Mouse (Mus musculus) MEL (cell line): ENCODE data around the gene Svs3b. TPM values are rescaled to one million over a fixed set of nuclear protein-coding genes. Genes with fewer than 3 reads are reported as not detected.

ENCODE experiments used
- DNase-seq: peaks from one replicate; pipeline ENCODE4 v3.0.0; 2011; ENCODE audit warnings: low read depth, low spot score
- H3K27ac ChIP-seq: 2 replicates; pipeline ENCODE4 v1.5.1; 2012; ENCODE audit warnings: low read depth, mild to moderate bottlenecking, control low read depth, low read length, moderate library complexity; ENCODE audit not compliant: control insufficient read depth
- H3K27me3 ChIP-seq, 2 experiments: fragments of 150-350 bp in 1 of 2; sonication (generic) in 1 of 2; 2 replicates each; pipeline ENCODE4 v1.6.1; 2012; ENCODE audit warnings: low read length in 2 of 2, mild to moderate bottlenecking in 2 of 2, improper control_type of control experiment in 1 of 2, moderate library complexity in 1 of 2; ENCODE audit not compliant: insufficient read depth in 2 of 2, control insufficient read depth in 1 of 2
- H3K36me3 ChIP-seq, 2 experiments: 2 replicates each; pipeline ENCODE4 v1.6.1; 2012 to 2014; ENCODE audit warnings: low read length in 2 of 2, improper control_type of control experiment in 1 of 2, inconsistent platforms in 1 of 2, mild to moderate bottlenecking in 1 of 2; ENCODE audit not compliant: insufficient read depth in 2 of 2, control insufficient read depth in 1 of 2
- H3K4me1 ChIP-seq, 2 experiments: fragments of 150-350 bp in 1 of 2; sonication (generic) in 1 of 2; 2 replicates each; pipeline ENCODE4 v1.6.1; 2012; ENCODE audit warnings: low read length in 2 of 2, improper control_type of control experiment in 1 of 2, mild to moderate bottlenecking in 1 of 2; ENCODE audit not compliant: insufficient read depth in 2 of 2, control insufficient read depth in 1 of 2
- H3K4me3 ChIP-seq, 2 experiments: fragments of 150-350 bp in 1 of 2; sonication (generic) in 1 of 2; 2 replicates each; pipeline ENCODE4 v1.5.1; 2012; ENCODE audit warnings: low read depth in 2 of 2, low read length in 2 of 2, mild to moderate bottlenecking in 2 of 2, moderate library complexity in 2 of 2, control low read depth in 1 of 2, improper control_type of control experiment in 1 of 2; ENCODE audit not compliant: control insufficient read depth in 1 of 2, insufficient read depth in 1 of 2
- H3K79me2 ChIP-seq: 2 replicates; pipeline ENCODE4 v1.6.1; 2012; ENCODE audit warnings: mild to moderate bottlenecking, low read length, moderate library complexity; ENCODE audit not compliant: control insufficient read depth, poor library complexity, insufficient read depth
- H3K9ac ChIP-seq: 2 replicates; pipeline ENCODE4 v1.6.1; 2012; ENCODE audit warnings: low read depth, mild to moderate bottlenecking, control low read depth, low read length, moderate library complexity; ENCODE audit not compliant: control insufficient read depth, poor library complexity, severe bottlenecking
- H3K9me3 ChIP-seq: fragments of 150-350 bp; sonication (generic); replicated peaks from 2 replicates; pipeline ENCODE4 v1.6.1; 2012; ENCODE audit warnings: mild to moderate bottlenecking, low read length, improper control_type of control experiment, moderate library complexity; ENCODE audit not compliant: insufficient read depth
- BHLHE40 ChIP-seq: IDR thresholded peaks from 2 replicates; pipeline ENCODE4 v1.6.1; 2012; ENCODE audit warnings: low read depth, mild to moderate bottlenecking, inconsistent platforms, low read length, improper control_type of control experiment, borderline replicate concordance
- CHD1 ChIP-seq: IDR thresholded peaks from 2 replicates; pipeline ENCODE4 v1.6.1; 2012; ENCODE audit warnings: low read depth, mild to moderate bottlenecking, inconsistent platforms, low read length, improper control_type of control experiment
- CTCF ChIP-seq, 3 experiments: IDR thresholded peaks in 2 of 3; conservative IDR thresholded peaks in 1 of 3; 2 replicates each; pipeline ENCODE4 v1.5.1; 2011 to 2012; ENCODE audit warnings: low read length in 3 of 3, low read depth in 2 of 3, mild to moderate bottlenecking in 2 of 3, improper control_type of control experiment in 1 of 3, inconsistent platforms in 1 of 3, mixed read lengths in 1 of 3, moderate library complexity in 1 of 3; ENCODE audit not compliant: control insufficient read depth in 1 of 3, insufficient read depth in 1 of 3, poor library complexity in 1 of 3, severe bottlenecking in 1 of 3
- ELF1 ChIP-seq: IDR thresholded peaks from 2 replicates; pipeline ENCODE4 v1.6.1; 2014; ENCODE audit warnings: low read depth, mild to moderate bottlenecking, inconsistent platforms, low read length, improper control_type of control experiment, moderate library complexity
- EP300 ChIP-seq, 2 experiments: IDR thresholded peaks; 2 replicates each; pipeline ENCODE4 v1.6.1; 2011; ENCODE audit warnings: improper control_type of control experiment in 2 of 2, low read length in 2 of 2, low read depth in 1 of 2, mild to moderate bottlenecking in 1 of 2
- ETS1 ChIP-seq: IDR thresholded peaks from 2 replicates; pipeline ENCODE4 v1.6.1; 2012; ENCODE audit warnings: low read depth, mild to moderate bottlenecking, inconsistent platforms, low read length, improper control_type of control experiment, moderate library complexity
- JUND ChIP-seq: IDR thresholded peaks from 2 replicates; pipeline ENCODE4 v1.6.1; 2011; ENCODE audit warnings: low read depth, mild to moderate bottlenecking, improper control_type of control experiment, low read length
- MAX ChIP-seq: IDR thresholded peaks from 2 replicates; pipeline ENCODE4 v1.6.1; 2011; ENCODE audit warnings: low read length, improper control_type of control experiment
- MAZ ChIP-seq: IDR thresholded peaks from 2 replicates; pipeline ENCODE4 v1.6.1; 2012; ENCODE audit warnings: low read depth, mild to moderate bottlenecking, inconsistent platforms, low read length, improper control_type of control experiment
- MEF2A ChIP-seq: IDR thresholded peaks from 2 replicates; pipeline ENCODE4 v1.6.1; 2014; ENCODE audit warnings: low read depth, mild to moderate bottlenecking, inconsistent platforms, low read length, improper control_type of control experiment; ENCODE audit not compliant: poor library complexity, insufficient replicate concordance, severe bottlenecking; ENCODE audit errors: extremely low read depth
- MYB ChIP-seq: IDR thresholded peaks from 2 replicates; pipeline ENCODE4 v1.6.1; 2011; ENCODE audit warnings: mild to moderate bottlenecking, low read depth, low read length, improper control_type of control experiment
- NELFE ChIP-seq: IDR thresholded peaks from 2 replicates; pipeline ENCODE4 v1.6.1; 2011; ENCODE audit warnings: low read depth, low read length, improper control_type of control experiment
- NRF1 ChIP-seq: IDR thresholded peaks from 2 replicates; pipeline ENCODE4 v1.6.1; 2014; ENCODE audit warnings: low read depth, mild to moderate bottlenecking, inconsistent platforms, low read length, improper control_type of control experiment, moderate library complexity; ENCODE audit not compliant: poor library complexity, insufficient read depth, severe bottlenecking
- POLR2AphosphoS2 ChIP-seq: IDR thresholded peaks from 2 replicates; pipeline ENCODE4 v1.6.1; 2011; ENCODE audit warnings: low read length, improper control_type of control experiment
- RAD21 ChIP-seq: IDR thresholded peaks from 2 replicates; pipeline ENCODE4 v1.6.1; 2011; ENCODE audit warnings: mild to moderate bottlenecking, low read depth, low read length, improper control_type of control experiment
- RCOR1 ChIP-seq: IDR thresholded peaks from 2 replicates; pipeline ENCODE4 v1.6.1; 2012; ENCODE audit warnings: low read depth, mild to moderate bottlenecking, inconsistent platforms, low read length, improper control_type of control experiment
- TBP ChIP-seq: IDR thresholded peaks from 2 replicates; pipeline ENCODE4 v1.8.0; 2011; ENCODE audit warnings: low read depth, low read length, improper control_type of control experiment
- TCF12 ChIP-seq: IDR thresholded peaks from 2 replicates; pipeline ENCODE4 v1.6.1; 2014; ENCODE audit warnings: low read depth, mild to moderate bottlenecking, inconsistent platforms, low read length, improper control_type of control experiment, moderate library complexity
- UBTF ChIP-seq: IDR thresholded peaks from 2 replicates; pipeline ENCODE4 v1.6.1; 2012; ENCODE audit warnings: low read depth, mild to moderate bottlenecking, inconsistent platforms, low read length, improper control_type of control experiment, moderate library complexity, borderline replicate concordance; ENCODE audit not compliant: insufficient read depth
- ZKSCAN1 ChIP-seq: IDR thresholded peaks from 2 replicates; pipeline ENCODE4 v1.6.1; 2012; ENCODE audit warnings: low read depth, mild to moderate bottlenecking, inconsistent platforms, low read length, improper control_type of control experiment, moderate library complexity
- ZMIZ1 ChIP-seq: IDR thresholded peaks from 2 replicates; pipeline ENCODE4 v1.6.1; 2012; ENCODE audit warnings: low read depth, mild to moderate bottlenecking, inconsistent platforms, low read length, improper control_type of control experiment, moderate library complexity
- ZNF384 ChIP-seq: IDR thresholded peaks from 2 replicates; pipeline ENCODE4 v1.6.1; 2012; ENCODE audit warnings: low read depth, mild to moderate bottlenecking, inconsistent platforms, low read length, improper control_type of control experiment
- polyA plus RNA-seq, 2 experiments: library from polyadenylated mRNA; stranded (reverse) in 1 of 2; unstranded in 1 of 2; fragments of >175 nt in 1 of 2; fragments of >200 nt in 1 of 2; gene quantifications; 2 replicates each; pipeline versions ENCODE4 v1.2.1 to v1.2.4; 2012; ENCODE audit warnings: low replicate concordance in 2 of 2, low read depth in 1 of 2; ENCODE audit not compliant: insufficient read length in 2 of 2, insufficient read depth in 1 of 2, missing spikeins in 1 of 2
- total RNA-seq: library from RNA; depleted of rRNA; stranded (reverse); fragments of 300-350 nt; gene quantifications from 2 replicates; pipeline ENCODE4 v1.2.3, GENCODE M21; 2012

Svs3b gene
- total and polyA plus RNA-seq, 3 experiments: not detected

- Histone ChIP-seq H3K9me3 (no peaks in the 10 kb centered on the region), H3K36me3 (no peaks in the 10 kb centered on the region), H3K9ac (no peak overlapping the region), H3K79me2 (no peaks in the 10 kb centered on the region), H3K4me1 (no peaks in the 10 kb centered on the region), H3K27ac (no peak overlapping the region), H3K4me3 (no peak overlapping the region), H3K27me3 (peaks cover 16 to 17% of the 10 kb centered on the region in 2 experiments)
- TF ChIP-seq MYB: no peak
- TF ChIP-seq ZKSCAN1: no peak
- TF ChIP-seq TBP: no peak
- no peak for TF ChIP-seq RCOR1
- no peak for DNase-seq
Measured at GRCm38 (mm10) chr2:164212711-164213110, 43.7 kb downstream of the Svs3b start.

- H3K27me3 ChIP-seq: peaks cover 15 to 20% of the 10 kb centered on the region in 2 experiments
- no peaks in the 10 kb centered on the region for H3K36me3 ChIP-seq
- H3K4me3 ChIP-seq: no peak overlapping the region
- H3K79me2 ChIP-seq: no peaks in the 10 kb centered on the region
- no peak overlapping the region for H3K9ac ChIP-seq
- no peak overlapping the region for H3K27ac ChIP-seq
- no peaks in the 10 kb centered on the region for H3K4me1 ChIP-seq
- no peak for TF ChIP-seq ELF1
- no peak for TF ChIP-seq CTCF (IDR thresholded peaks at IDR 0.05 in 2 of 3, conservative IDR thresholded peaks at IDR 0.05 in 1 of 3; ENCODE audit: control insufficient read depth in 1 of 3, insufficient read depth in 1 of 3, low read depth in 2 of 3, low read length in 3 of 3, poor library complexity in 1 of 3, severe bottlenecking in 1 of 3)
- TF ChIP-seq UBTF: no peak
- no peak for TF ChIP-seq TCF12
- TF ChIP-seq ETS1: no peak
- TF ChIP-seq RAD21: no peak
- no peak for TF ChIP-seq BHLHE40
- no peak for TF ChIP-seq MYB
- no peak for TF ChIP-seq EP300 (IDR thresholded peaks at IDR 0.05; ENCODE audit: low read depth in 1 of 2, low read length in 2 of 2)
- no peak for TF ChIP-seq ZMIZ1
- no peak for TF ChIP-seq MAX
- TF ChIP-seq CHD1: no peak
- TF ChIP-seq MAZ: no peak
- no peak for TF ChIP-seq NRF1
- no peak for TF ChIP-seq MEF2A
- TF ChIP-seq NELFE: no peak
- TF ChIP-seq ZNF384: no peak
- no peak for TF ChIP-seq JUND
- no peak for TF ChIP-seq POLR2AphosphoS2
- H3K9me3 ChIP-seq: no peaks in the 10 kb centered on the region
- DNase-seq: no peak
Measured at GRCm38 (mm10) chr2:164210892-164211291, 45.5 kb downstream of the Svs3b start.
